Mouse (Mus musculus): ENCODE data around the gene Adap1.

Gene Adap1

GRCm38 (mm10) chr5:139325395-139325966 is at the start of gene Adap1:
TSS of gene Adap1 (minus strand) at chr5:139325622.
- DNase-seq: peak; percentile 53

- no peak for DNase-seq
Observed at GRCm38 (mm10) chr5:139374841-139375240, 49.4 kb upstream of the Adap1 start.

GRCm38 (mm10) chr5:139373889-139374444 is 48.5 kb upstream of the Adap1 start:
- DNase-seq: no peak

GRCm38 (mm10) chr5:139373126-139373525 is 47.7 kb upstream of the Adap1 start:
- DNase-seq: no peak

- DNase-seq: peak; percentile 97
Observed at GRCm38 (mm10) chr5:139371631-139372401, 46.4 kb upstream of the Adap1 start.

- DNase-seq: no peak
Observed at GRCm38 (mm10) chr5:139371118-139371517, 45.7 kb upstream of the Adap1 start.

- DNase-seq: no peak
Observed at GRCm38 (mm10) chr5:139370336-139370735, 44.9 kb upstream of the Adap1 start.

- no peak for DNase-seq
Observed at GRCm38 (mm10) chr5:139368638-139369320, 43.4 kb upstream of the Adap1 start.

- DNase-seq: no peak
Observed at GRCm38 (mm10) chr5:139367884-139368458, 42.5 kb upstream of the Adap1 start.

- peak; percentile 70 for DNase-seq
Observed at GRCm38 (mm10) chr5:139366484-139366883, 41.1 kb upstream of the Adap1 start.

GRCm38 (mm10) chr5:139365827-139366226 is 40.4 kb upstream of the Adap1 start:
- DNase-seq: peak; percentile 65

- peak; percentile 75 for DNase-seq
Observed at GRCm38 (mm10) chr5:139364911-139365571, 39.6 kb upstream of the Adap1 start.

GRCm38 (mm10) chr5:139364260-139364910 is 39.0 kb upstream of the Adap1 start:
- peak; percentile 98 for DNase-seq

- peak; percentile 63 for DNase-seq
Observed at GRCm38 (mm10) chr5:139363858-139364257, 38.4 kb upstream of the Adap1 start.

GRCm38 (mm10) chr5:139359244-139359643 is 33.8 kb upstream of the Adap1 start:
- no peak for DNase-seq

- DNase-seq: peak; percentile 75
Observed at GRCm38 (mm10) chr5:139358653-139359052, 33.2 kb upstream of the Adap1 start.

- peak; percentile 91 for DNase-seq
Observed at GRCm38 (mm10) chr5:139355235-139355772, 29.9 kb upstream of the Adap1 start.

GRCm38 (mm10) chr5:139353946-139354345 is 28.5 kb upstream of the Adap1 start:
- DNase-seq: no peak

GRCm38 (mm10) chr5:139353496-139353895 is 28.1 kb upstream of the Adap1 start:
- peak; percentile 43 for DNase-seq

- no peak for DNase-seq
Observed at GRCm38 (mm10) chr5:139352317-139352716, 26.9 kb upstream of the Adap1 start, which contains the start of gene Cyp2w1. TSS of gene Cyp2w1 (plus strand) at chr5:139352617.

- no peak for DNase-seq
Observed at GRCm38 (mm10) chr5:139351628-139352027, 26.2 kb upstream of the Adap1 start.

GRCm38 (mm10) chr5:139351134-139351533 is 25.7 kb upstream of the Adap1 start, which contains the start of gene Cox19:
TSS of gene Cox19 (minus strand) at chr5:139351418.
- DNase-seq: no peak

Data from lung, postnatal 36 days (tissue).